Mouse (Mus musculus): ENCODE results near the gene Ranbp3. TPM values are rescaled to one million over a fixed set of nuclear protein-coding genes. Genes with fewer than 3 reads are reported as not detected.
A peak's percentile ranks its signal among the peaks of the same experiment; 100 is the strongest.

The Ranbp3 gene
- polyA plus RNA-seq, 1 experiment, result 16.4 TPM

DNA sequence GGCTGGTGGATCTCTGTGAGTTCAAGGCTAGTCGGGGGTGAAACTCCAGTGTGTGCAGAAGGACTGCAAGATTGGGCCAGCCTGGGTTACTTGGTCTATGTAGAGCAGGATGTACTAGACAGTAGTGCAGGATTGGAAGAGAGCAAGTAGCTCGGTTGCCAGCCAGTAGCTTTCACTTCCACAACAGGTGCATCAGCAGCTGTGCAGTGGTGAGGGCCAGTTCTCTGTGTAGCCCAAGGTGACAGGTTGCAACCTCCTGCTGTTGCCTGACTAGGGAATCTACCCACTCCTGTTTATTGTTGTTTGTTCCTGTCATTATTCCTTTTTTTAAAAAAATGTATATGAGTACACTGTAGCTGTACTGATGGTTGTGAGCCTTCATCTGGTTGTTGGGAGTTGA, 15.6 kb downstream of the Ranbp3 start:
- no peak overlapping the region for H3K4me3 ChIP-seq (replicated peaks)
- H3K36me3 ChIP-seq (ENCODE audit: control insufficient read depth), result peaks cover 98% of the 10 kb centered on the region
- H3K4me1 ChIP-seq (ENCODE audit: control insufficient read depth), result peaks cover 66% of the 10 kb centered on the region

DNA sequence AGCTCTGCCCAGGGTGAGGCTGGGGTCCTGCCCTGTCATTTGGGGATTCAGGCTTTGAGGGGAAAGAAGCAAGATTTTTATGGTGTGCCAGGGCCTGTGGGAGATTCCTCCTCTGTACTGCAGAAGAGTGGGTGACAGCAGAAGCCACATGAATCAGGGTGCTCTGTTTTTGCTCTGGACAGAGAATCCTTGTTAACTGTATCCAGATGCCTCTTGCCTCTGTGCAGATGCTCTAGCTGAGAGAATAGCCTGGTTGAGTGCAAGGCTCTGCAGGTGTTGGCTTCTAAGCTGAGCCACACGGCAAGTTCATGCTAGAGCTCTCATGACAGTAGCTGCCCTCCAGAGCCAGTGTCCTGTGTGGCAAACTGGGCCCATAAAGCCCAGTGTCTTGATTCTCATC, 20.3 kb downstream of the Ranbp3 start:
- H3K4me1 ChIP-seq (ENCODE audit: control insufficient read depth), result peaks cover 19% of the 10 kb centered on the region
- TF ChIP-seq GATA1 (IDR thresholded peaks at IDR 0.05; ENCODE audit: low read length), result no peak
- no peak for TF ChIP-seq TAL1 (IDR thresholded peaks at IDR 0.05; ENCODE audit: low read length)
- H3K4me3 ChIP-seq (replicated peaks), result no peak overlapping the region
- H3K9me3 ChIP-seq (ENCODE audit: control insufficient read depth, low read length), result no peaks in the 10 kb centered on the region
- H3K27me3 ChIP-seq (ENCODE audit: control insufficient read depth), result no peaks in the 10 kb centered on the region
- H3K36me3 ChIP-seq (ENCODE audit: control insufficient read depth), result peaks cover 98% of the 10 kb centered on the region

More for the DNA sequence above, 15.6 kb downstream of the Ranbp3 start:
- no peak for TF ChIP-seq TAL1 (IDR thresholded peaks at IDR 0.05; ENCODE audit: low read length)
- no peak for TF ChIP-seq GATA1 (IDR thresholded peaks at IDR 0.05; ENCODE audit: low read length)
- Histone ChIP-seq H3K27me3 (ENCODE audit: control insufficient read depth) (no peaks in the 10 kb centered on the region), H3K9me3 (ENCODE audit: control insufficient read depth, low read length) (no peaks in the 10 kb centered on the region)

- Histone ChIP-seq H3K36me3 (ENCODE audit: control insufficient read depth) (peaks cover 98% of the 10 kb centered on the region), H3K27me3 (ENCODE audit: control insufficient read depth) (no peaks in the 10 kb centered on the region), H3K4me1 (ENCODE audit: control insufficient read depth) (peaks cover 14% of the 10 kb centered on the region), H3K4me3 (replicated peaks) (no peak overlapping the region), H3K9me3 (ENCODE audit: control insufficient read depth, low read length) (no peaks in the 10 kb centered on the region)
- TF ChIP-seq TAL1 (IDR thresholded peaks at IDR 0.05; ENCODE audit: low read length) (no peak), GATA1 (IDR thresholded peaks at IDR 0.05; ENCODE audit: low read length) (no peak)
These were observed 20.8 kb downstream of the Ranbp3 start for GRCm38 (mm10) chr17:56693851-56694310.

GRCm38 (mm10) chr17:56700451-56700850, 27.4 kb downstream of the Ranbp3 start:
- H3K4me3 ChIP-seq (replicated peaks), result no peak overlapping the region
- no peaks in the 10 kb centered on the region for H3K27me3 ChIP-seq (ENCODE audit: control insufficient read depth)
- TF ChIP-seq GATA1 (IDR thresholded peaks at IDR 0.05; ENCODE audit: low read length) (no peak), TAL1 (IDR thresholded peaks at IDR 0.05; ENCODE audit: low read length) (no peak)
- H3K36me3 ChIP-seq (ENCODE audit: control insufficient read depth), result peaks cover 98% of the 10 kb centered on the region
- H3K4me1 ChIP-seq (ENCODE audit: control insufficient read depth), result no peaks in the 10 kb centered on the region; the same call in none of the 2 replicates
- H3K9me3 ChIP-seq (ENCODE audit: control insufficient read depth, low read length), result no peaks in the 10 kb centered on the region

DNA sequence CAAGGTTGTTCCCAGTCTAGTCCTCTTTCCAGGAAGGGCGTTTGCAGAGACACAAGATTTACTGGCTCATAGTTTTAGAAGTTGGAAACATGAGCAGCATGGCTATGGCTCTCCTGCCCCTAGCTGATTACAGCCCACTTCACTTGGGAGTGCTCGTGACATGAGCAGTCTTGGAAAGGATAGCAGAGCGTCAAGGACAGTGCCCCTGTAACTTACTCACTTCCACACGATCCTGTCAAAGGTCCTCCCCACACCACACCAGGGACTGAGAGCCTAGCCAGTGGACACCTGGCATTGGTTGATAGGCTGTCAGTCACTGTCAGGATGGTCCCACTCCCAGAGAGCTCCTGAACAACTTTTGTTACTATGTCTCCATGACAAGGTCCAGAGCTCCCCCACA, 29.9 kb downstream of the Ranbp3 start:
- peaks cover 10% of the 10 kb centered on the region for H3K4me1 ChIP-seq (ENCODE audit: control insufficient read depth)
- H3K9me3 ChIP-seq (ENCODE audit: control insufficient read depth, low read length), result no peaks in the 10 kb centered on the region
- TF ChIP-seq GATA1 (IDR thresholded peaks at IDR 0.05; ENCODE audit: low read length) (no peak), TAL1 (IDR thresholded peaks at IDR 0.05; ENCODE audit: low read length) (no peak)
- peaks cover 98% of the 10 kb centered on the region for H3K36me3 ChIP-seq (ENCODE audit: control insufficient read depth)
- no peaks in the 10 kb centered on the region for H3K27me3 ChIP-seq (ENCODE audit: control insufficient read depth)
- no peak overlapping the region for H3K4me3 ChIP-seq (replicated peaks)

DNA sequence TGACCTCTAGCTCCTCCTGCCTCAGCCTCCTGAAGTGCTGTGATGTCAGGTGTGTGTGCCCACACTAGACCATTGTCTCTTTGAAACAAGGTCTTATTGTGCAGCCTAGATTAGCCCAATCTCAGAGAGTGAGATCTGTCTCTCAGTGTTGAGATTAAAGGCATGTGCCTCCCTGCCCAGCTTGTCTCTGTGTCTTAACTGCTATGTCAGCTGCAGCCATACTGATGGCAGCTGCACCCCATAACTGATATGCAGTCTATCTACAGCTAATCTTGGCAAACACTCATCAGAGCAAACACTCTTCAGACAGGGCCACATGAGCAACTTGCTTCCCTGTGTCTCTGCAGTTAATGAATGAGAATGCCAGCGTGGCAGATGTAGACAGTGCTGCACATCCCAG, 33.4 kb downstream of the Ranbp3 start:
- peaks cover 98% of the 10 kb centered on the region for H3K36me3 ChIP-seq (ENCODE audit: control insufficient read depth)
- H3K4me3 ChIP-seq (replicated peaks), result no peak overlapping the region
- H3K9me3 ChIP-seq (ENCODE audit: control insufficient read depth, low read length), result no peaks in the 10 kb centered on the region
- no peaks in the 10 kb centered on the region for H3K27me3 ChIP-seq (ENCODE audit: control insufficient read depth)
- TF ChIP-seq TAL1 (IDR thresholded peaks at IDR 0.05; ENCODE audit: low read length) (no peak), GATA1 (IDR thresholded peaks at IDR 0.05; ENCODE audit: low read length) (no peak)
- H3K4me1 ChIP-seq (ENCODE audit: control insufficient read depth), result peaks cover 17% of the 10 kb centered on the region

- Histone ChIP-seq H3K9me3 (ENCODE audit: control insufficient read depth, low read length) (no peaks in the 10 kb centered on the region), H3K4me3 (replicated peaks) (no peak overlapping the region), H3K4me1 (ENCODE audit: control insufficient read depth) (peaks cover 22% of the 10 kb centered on the region), H3K36me3 (ENCODE audit: control insufficient read depth) (peaks cover 97% of the 10 kb centered on the region), H3K27me3 (ENCODE audit: control insufficient read depth) (no peaks in the 10 kb centered on the region)
- no peak for TF ChIP-seq GATA1 (IDR thresholded peaks at IDR 0.05; ENCODE audit: low read length)
- TF ChIP-seq TAL1 (IDR thresholded peaks at IDR 0.05; ENCODE audit: low read length), result no peak
These were observed 35.6 kb downstream of the Ranbp3 start for GRCm38 (mm10) chr17:56708692-56709091.

DNA sequence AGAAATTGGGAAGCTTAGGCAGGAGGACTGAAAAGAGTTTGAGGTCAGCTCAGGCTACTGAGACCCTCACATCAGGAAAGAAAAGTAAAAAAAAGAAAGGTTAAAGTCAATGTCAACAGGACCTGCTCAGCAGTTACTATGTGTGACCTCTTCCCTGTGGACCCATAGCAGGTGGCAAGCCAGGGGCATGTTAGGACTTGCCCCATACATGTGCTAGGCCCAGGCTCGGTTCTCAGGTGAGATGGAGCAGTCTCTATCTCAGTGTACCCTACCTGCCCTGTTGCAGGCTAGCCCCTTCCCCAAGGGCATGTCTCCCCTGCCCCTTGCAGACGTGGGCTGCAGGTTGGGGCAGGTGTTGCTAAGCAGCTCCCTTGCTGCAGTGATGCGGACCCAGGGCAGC, 36.6 kb downstream of the Ranbp3 start:
- H3K9me3 ChIP-seq (ENCODE audit: control insufficient read depth, low read length), result no peaks in the 10 kb centered on the region
- TF ChIP-seq TAL1 (IDR thresholded peaks at IDR 0.05; ENCODE audit: low read length) (no peak), GATA1 (IDR thresholded peaks at IDR 0.05; ENCODE audit: low read length) (no peak)
- peaks cover 87% of the 10 kb centered on the region for H3K36me3 ChIP-seq (ENCODE audit: control insufficient read depth)
- no peaks in the 10 kb centered on the region for H3K27me3 ChIP-seq (ENCODE audit: control insufficient read depth)
- H3K4me1 ChIP-seq (ENCODE audit: control insufficient read depth), result peaks cover 26% of the 10 kb centered on the region
- no peak overlapping the region for H3K4me3 ChIP-seq (replicated peaks)

GRCm38 (mm10) chr17:56715360-56715759, 42.3 kb downstream of the Ranbp3 start:
- peaks cover 45% of the 10 kb centered on the region for H3K36me3 ChIP-seq (ENCODE audit: control insufficient read depth)
- TF ChIP-seq GATA1 (IDR thresholded peaks at IDR 0.05; ENCODE audit: low read length) (no peak), TAL1 (IDR thresholded peaks at IDR 0.05; ENCODE audit: low read length) (no peak)
- H3K4me3 ChIP-seq (replicated peaks), result peak overlapping the region; percentile 2
- no peaks in the 10 kb centered on the region for H3K9me3 ChIP-seq (ENCODE audit: control insufficient read depth, low read length)
- peaks cover 53% of the 10 kb centered on the region for H3K4me1 ChIP-seq (ENCODE audit: control insufficient read depth)
- no peaks in the 10 kb centered on the region for H3K27me3 ChIP-seq (ENCODE audit: control insufficient read depth)

Measured in erythroblast, embryonic 14.5 days (primary cell).